Mouse (Mus musculus) gastrocnemius, postnatal 10 days (tissue): ENCODE measurements at regions not wholly inside any gene's neighbourhood (a gene's known extent, or its start where the extent isn't known, plus 50 kb on each side); places are given as distances from the start of the nearest gene placed in this dataset.
A peak's percentile ranks its signal among the peaks of the same experiment; 100 is the strongest.
"Not testable (repeated sequence)": the region's sequence is repeated elsewhere in the genome, so short reads cannot be mapped to it uniquely, and the experiment has no call there.

ENCODE experiments used
- DNase-seq: peaks from one replicate; pipeline ENCODE4 v3.0.0; 2021; ENCODE audit warnings: mixed read lengths

DNA sequence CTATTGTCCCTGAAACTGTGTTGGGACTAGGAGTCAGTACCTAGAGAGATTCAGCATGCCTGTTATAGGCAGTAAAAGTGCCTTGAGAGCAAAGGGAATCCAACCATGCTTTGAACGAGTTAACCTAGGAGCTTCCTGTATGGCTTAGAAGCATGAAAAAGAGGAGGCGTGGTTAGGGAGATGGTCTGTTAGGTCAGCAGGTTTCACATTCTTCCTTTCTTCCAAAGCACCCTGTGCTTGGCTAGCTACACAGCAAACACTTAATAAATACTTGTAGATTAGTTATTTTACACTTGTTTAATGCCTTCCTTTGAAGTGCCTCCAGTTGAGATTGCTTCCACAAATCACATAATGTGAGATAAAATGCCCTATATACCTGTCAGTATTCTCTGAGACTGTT is 284.9 kb upstream of the Adgra3 start:
- DNase-seq = no peak

- DNase-seq = peak; percentile 13
These were observed 250.7 kb upstream of the Adgra3 start for GRCm38 (mm10) chr5:50309491-50309890.

DNA sequence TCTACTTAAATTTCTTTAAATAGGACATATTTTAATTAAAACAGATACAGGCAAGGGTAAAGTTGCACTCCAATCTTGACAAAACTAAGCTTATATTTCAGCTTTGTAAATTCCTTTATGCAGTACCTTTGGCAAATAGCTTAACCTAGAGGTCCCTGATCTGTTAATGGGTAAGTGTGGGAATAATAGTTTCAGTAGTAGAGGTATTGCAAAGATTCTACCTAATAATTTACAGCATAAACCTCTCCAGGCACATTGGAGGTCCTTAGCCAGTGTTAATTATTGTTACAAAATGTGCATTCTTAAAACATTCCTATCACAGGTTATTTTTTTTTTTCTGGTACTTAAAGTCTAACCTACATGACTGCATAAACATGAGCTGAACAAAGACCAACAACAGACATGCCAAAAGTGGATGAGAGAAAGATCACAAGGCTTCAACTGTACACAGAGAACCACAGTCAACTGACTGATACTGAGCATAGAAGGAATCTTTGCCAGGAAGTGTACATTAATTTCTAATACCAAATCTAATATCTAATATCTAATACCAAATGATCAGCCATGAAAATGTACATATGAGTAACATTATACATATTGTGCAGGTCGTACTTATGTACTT is 245.2 kb upstream of the Adgra3 start:
- DNase-seq = no peak

GRCm38 (mm10) chr5:50293794-50294193 is 235.0 kb upstream of the Adgra3 start:
- no peak for DNase-seq

DNA sequence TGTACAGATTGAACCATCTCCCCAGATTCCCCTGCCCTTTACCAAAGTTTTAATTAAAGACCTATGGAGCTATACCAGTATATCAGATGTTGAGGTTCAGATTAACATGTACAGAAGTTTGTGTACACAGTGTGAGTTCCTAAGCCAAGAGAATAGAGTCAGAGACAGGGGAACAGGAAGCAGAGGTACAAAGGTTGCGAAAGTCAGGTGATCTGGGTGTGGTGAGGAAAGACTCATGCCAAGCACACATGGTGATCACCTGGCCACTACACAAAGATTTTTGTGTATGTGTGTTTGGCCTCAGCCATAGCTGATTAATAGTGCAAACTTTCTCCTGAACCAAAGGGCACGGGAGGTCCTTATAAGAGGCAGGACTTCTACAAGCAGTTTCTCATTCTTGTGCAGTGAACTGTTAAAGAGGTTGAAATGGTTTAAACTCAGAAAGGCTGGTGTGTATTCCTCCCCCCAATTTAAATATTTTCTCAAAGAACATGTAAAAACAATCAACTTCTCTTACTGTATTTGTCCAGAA is 232.1 kb upstream of the Adgra3 start:
- DNase-seq = no peak

DNA sequence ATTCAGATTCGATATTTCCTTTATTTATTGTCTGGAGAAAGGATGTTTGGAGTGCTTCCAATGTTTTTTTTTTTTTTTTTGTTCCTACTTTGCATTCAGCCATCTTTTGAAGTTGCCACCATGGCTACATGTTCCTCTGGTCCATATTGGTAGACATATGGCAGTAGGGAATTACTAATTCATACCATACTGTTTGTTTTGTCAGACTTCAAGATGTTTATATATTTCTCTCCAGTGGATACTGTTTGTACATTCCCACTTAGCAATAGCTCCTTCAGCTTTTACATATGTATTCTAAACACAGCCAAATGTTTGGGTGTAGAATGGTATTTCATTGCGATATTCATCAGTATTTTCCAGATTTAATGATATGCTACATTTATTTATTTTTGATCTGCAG is 201.6 kb upstream of the Adgra3 start:
- no peak for DNase-seq

GRCm38 (mm10) chr5:50258017-50258416 is 199.2 kb upstream of the Adgra3 start:
- DNase-seq = no peak

DNA sequence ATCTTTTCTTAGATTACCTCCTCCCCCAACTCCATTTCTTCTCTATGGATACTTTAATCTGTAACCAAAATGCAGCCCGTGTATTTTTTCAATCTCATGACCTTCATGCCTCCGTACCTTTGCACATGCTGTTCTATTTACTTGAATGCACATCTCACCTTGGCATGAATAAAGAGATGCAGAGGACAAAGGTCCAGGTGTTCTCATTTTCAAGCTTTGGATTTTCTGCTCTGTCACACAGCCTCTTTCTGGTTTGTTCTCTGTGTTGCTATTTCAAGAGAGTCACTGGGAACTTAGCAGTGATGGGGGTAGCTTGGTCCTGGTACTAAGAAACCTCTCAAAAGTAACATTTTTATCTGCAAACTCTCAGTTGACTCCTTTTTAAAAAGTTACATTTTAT is 175.3 kb upstream of the Adgra3 start:
- DNase-seq = no peak

GRCm38 (mm10) chr5:50216956-50217355 is 158.2 kb upstream of the Adgra3 start:
- no peak for DNase-seq

- DNase-seq = no peak
These were observed 157.2 kb upstream of the Adgra3 start for GRCm38 (mm10) chr5:50215960-50216359.

- DNase-seq = no peak
These were observed 143.7 kb upstream of the Adgra3 start for GRCm38 (mm10) chr5:50202307-50203010.

GRCm38 (mm10) chr5:50196423-50196822 is 137.6 kb upstream of the Adgra3 start:
- no peak for DNase-seq

DNA sequence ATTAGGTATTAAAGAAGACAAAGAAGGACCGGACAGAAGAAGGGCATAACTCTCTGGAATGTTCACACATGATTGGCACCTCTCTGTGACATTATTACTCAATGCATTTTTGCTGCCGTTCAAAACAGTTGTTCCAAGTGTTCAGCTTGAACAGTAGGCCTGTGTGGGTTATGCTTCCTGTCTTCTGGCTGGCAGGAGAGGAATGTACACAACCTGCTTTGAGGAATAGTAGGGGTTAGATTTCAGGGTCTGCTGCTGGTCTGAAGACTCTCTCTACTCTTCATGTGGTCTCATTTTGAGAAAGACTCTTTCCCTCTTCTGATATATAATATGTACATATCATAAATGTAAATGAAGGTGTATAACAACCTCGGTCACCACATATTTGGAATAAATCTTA is 137.2 kb upstream of the Adgra3 start:
- DNase-seq = no peak

- no peak for DNase-seq
These were observed 130.6 kb upstream of the Adgra3 start for GRCm38 (mm10) chr5:50189394-50189793.

DNA sequence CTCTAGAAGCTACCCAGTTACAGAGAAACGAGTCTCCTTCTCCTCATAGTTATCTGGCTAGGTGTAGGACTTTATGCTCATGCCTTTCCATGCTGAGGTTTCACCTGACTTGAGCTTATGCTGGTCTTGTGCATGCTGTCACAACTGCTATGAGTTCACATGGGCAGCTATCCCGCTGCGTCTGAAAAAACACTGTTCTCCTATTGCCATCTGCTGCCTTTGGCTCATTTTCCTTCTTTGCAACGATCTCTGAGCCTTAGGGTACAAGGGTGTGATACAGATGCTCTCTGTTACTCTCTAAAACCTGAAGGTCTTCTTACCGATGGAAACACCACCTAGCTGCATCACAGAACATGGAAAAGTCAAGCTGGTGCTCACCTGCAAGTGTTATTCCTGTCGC is 123.9 kb upstream of the Adgra3 start:
- DNase-seq = no peak

DNA sequence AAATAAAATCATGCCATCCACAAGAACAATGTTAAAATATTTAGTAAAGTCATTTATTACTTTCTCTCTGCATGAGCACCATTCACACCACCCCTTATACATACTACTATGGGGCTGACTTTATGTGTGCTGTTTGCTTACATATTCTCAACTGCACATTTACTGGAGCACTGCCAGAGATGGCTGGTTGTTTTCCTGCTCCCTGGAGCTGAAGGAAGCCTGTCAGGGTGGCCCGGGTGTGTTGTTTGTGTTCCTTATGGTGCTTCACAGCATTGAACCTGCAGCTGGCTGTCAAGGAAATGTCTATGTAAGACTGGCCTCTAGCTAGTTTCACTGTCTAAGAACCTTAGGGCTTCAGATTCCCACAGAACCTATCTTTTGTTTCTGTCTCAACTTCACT is 97.8 kb upstream of the Adgra3 start:
- no peak for DNase-seq

DNA sequence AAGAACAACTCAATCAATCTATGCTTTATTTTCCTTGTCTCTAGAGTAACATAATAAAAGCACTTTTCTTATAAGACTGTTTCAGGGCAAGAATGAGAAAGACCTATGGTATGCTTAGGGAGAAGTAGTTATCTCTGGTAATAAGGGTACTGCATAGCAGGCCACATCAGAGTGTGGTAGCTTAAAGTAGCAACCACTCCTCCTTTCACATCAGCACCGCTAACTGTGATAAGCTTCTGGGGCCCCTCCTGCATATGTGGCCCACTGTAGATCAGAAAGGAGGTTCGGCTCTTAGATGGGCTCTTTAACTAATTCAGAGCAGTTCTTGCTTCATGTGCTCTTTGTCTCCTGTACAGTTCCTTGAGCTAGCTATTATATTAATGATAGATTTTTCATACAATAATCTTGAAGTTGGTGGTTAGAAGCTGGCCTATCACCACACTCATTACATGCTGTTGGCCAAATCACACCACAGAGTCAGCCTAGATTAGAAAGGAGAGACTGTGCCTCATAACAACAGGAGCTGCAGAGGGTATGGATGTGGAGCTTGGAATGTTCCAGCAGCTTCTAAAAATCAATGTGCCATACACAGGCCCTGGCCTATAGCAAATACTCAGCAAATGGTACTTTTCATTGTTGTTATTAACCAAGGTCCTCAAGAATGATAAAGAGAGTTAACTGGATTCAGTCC is 96.5 kb upstream of the Adgra3 start:
- not testable (repeated sequence) for DNase-seq

- DNase-seq = peak; percentile 49
These were observed 88.1 kb upstream of the Adgra3 start for GRCm38 (mm10) chr5:50146926-50147325.

DNA sequence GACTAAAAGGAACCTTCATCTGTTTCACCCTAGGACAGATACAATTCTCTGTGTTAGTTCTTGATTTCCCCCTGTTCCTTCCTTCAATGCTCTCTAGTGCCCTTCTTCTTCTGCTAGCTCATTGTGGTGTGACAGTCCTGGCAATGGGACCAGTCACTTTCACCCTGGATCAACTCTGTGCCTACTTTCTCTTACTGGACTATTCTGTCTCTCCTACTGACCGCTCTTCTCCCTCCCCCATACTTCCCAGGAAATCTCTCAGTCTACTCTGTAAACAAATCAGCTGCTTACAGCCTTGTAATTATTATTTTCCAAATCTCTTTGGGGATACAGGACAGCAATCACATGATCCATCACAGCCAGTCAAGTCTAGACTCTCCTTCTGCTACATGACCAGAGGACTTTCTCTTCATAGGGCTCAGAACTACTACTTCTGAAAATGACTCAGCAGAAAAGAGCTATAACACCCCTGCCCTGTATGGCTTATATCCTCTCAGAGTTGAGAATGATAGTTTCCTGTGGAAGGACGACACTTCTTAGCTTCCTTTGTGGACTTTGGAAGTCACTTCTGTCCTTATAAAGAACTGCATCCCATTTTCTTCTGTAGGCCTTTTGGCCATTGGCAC is 86.8 kb upstream of the Adgra3 start:
- DNase-seq = no peak

DNA sequence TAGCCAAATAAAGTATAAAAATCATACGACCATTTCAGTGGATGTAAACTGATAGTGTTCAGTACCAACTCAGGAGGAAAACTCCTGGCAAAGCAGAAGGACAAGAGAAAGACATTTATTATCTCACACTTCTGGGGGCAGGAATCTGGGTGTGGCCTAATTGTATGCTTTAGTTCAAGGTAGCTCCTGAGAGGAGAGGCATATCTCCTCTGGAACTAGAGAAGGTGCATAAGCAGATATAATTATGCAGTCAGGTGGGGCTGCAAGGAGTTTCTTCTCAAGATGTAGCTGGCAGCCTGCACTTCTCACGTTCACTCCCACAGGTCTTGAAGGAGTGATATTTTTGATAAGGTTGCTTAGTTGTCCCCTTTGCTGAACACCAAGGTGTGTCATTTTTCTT is 71.4 kb upstream of the Adgra3 start:
- no peak for DNase-seq

DNA sequence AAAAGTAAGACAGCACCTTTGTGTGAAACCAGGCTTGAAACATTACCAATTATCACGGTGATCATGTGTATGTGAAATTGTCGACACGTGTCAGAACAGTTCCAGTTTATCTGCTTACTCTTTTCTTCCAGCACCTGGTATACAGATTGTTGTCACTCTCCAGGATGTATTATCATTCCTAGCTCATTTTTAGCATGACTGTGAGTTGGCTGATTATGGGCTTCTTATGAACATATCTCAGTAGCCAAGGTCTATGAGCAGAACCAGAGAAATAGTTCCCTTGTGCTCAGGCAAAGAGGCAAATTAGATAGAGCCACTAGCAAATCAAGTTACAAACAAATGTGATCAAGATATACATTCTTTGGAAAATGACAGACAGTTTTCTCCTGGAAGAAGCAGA is 70.2 kb upstream of the Adgra3 start:
- DNase-seq = no peak

DNA sequence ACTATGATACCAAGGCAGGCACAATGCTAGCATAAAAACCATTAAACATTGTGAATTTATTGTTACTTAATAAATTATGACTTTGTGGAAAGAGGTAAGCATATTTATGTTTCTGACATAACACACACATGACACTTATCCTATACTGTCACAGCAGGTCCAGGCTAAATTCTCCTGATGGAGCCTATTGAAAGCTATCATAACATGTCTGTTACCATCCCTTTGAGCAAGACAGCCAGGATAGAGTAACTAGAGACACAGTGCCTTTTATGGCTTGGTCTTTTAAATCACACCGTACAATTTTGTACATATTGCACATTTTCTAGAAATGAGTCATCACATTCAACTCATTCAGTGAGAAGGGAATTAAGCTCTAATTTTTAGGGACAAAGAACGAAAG is 67.8 kb upstream of the Adgra3 start:
- DNase-seq = no peak

DNA sequence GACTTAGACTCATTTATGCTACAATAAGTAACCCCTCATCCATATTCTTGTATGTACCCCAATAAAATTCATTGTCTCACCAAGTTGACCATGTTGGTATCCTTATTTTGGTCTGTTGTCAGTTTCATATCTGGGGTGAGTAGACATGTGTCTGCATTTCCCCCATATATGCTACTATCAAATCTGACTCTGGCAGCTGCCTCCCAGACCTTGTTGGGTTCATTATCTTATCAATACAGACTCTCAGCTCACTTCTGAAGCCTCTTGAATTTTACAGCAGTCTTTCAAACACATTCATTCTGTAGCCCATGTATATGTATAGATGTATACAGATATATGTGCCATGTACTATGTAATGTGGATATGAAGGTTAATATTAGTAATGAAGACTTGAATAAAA is 67.4 kb upstream of the Adgra3 start:
- DNase-seq = no peak
